Mouse (Mus musculus): ENCODE results near the gene Stpg2.

DNA sequence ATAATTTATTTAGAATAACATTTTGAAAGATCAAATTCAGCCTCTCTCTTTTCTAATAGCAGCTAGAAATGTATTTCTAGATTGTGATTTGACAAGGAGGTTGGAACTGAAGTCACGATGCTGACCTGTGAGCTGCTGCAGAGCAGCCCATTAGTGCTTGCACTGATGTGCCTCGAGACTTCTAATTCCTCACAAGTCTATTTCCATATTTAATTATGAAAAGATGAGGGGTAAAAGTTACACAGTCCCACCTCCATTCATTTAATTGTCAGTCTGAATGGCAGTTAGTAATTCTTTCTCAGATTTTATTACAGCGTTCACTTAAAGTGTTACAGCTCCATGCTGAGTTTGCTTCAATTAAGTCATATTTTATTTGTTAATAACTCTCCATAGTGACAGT lies 19.6 kb downstream of the Stpg2 start:
- TF ChIP-seq EP300 (optimal IDR thresholded peaks at IDR 0.05) (no peak), CTCF (IDR thresholded peaks at IDR 0.05; ENCODE audit: low read depth) (no peak)
